Mouse (Mus musculus): ENCODE measurements around the gene Nup153. TPM values are rescaled to one million over a fixed set of nuclear protein-coding genes. Genes with fewer than 3 reads are reported as not detected.

Nup153 gene
- polyA plus RNA-seq, 1 experiment from 2014 or later, result 7.0 TPM

GRCm38 (mm10) chr13:46715976-46716639 lies 11.6 kb downstream of the Nup153 start:
- no peak for DNase-seq (ENCODE audit: low spot score)
- TF ChIP-seq EP300 (optimal IDR thresholded peaks at IDR 0.05) (no peak), CTCF (IDR thresholded peaks at IDR 0.05; ENCODE audit: low read depth) (no peak)
- Histone ChIP-seq H3K27me3 (ENCODE audit: control insufficient read depth, insufficient read depth, low read length) (no peaks in the 10 kb centered on the region), H3K9me3 (ENCODE audit: control insufficient read depth, low read length) (no peaks in the 10 kb centered on the region), H3K4me1 (replicated peaks; ENCODE audit: control insufficient read depth, insufficient read depth) (no peaks in the 10 kb centered on the region), H3K27ac (replicated peaks) (no peak overlapping the region), H3K9ac (ENCODE audit: low read length) (no peak overlapping the region), H3K4me2 (replicated peaks; ENCODE audit: low read depth) (no peak overlapping the region), H3K4me3 (ENCODE audit: low read depth, low read length) (no peak overlapping the region), H3K36me3 (ENCODE audit: control insufficient read depth, insufficient read depth, low read length) (no peaks in the 10 kb centered on the region)
- WGBS, result 68% methylated on average over 3 of the region's 3 CpGs
- no peak for ATAC-seq (ENCODE audit: low FRiP score, low TSS enrichment)

- TF ChIP-seq CTCF (IDR thresholded peaks at IDR 0.05; ENCODE audit: low read depth), result no peak
- no peak for TF ChIP-seq EP300 (optimal IDR thresholded peaks at IDR 0.05)
- Histone ChIP-seq H3K9ac (ENCODE audit: low read length) (no peak overlapping the region), H3K4me3 (ENCODE audit: low read depth, low read length) (no peak overlapping the region), H3K27me3 (ENCODE audit: control insufficient read depth, insufficient read depth, low read length) (no peaks in the 10 kb centered on the region), H3K4me1 (replicated peaks; ENCODE audit: control insufficient read depth, insufficient read depth) (no peaks in the 10 kb centered on the region), H3K9me3 (ENCODE audit: control insufficient read depth, low read length) (no peaks in the 10 kb centered on the region), H3K4me2 (replicated peaks; ENCODE audit: low read depth) (no peak overlapping the region), H3K36me3 (ENCODE audit: control insufficient read depth, insufficient read depth, low read length) (peaks cover 2% of the 10 kb centered on the region; the same call in 1 of the 2 replicates), H3K27ac (replicated peaks) (no peak overlapping the region)
- ATAC-seq (ENCODE audit: low FRiP score, low TSS enrichment) (no peak), DNase-seq (ENCODE audit: low spot score) (no peak)
- WGBS, result 92% methylated on average over 5 of the region's 5 CpGs
Measured at GRCm38 (mm10) chr13:46713486-46713885, 14.3 kb downstream of the Nup153 start.

- Histone ChIP-seq H3K27me3 (ENCODE audit: control insufficient read depth, insufficient read depth, low read length) (no peaks in the 10 kb centered on the region), H3K27ac (replicated peaks) (no peak overlapping the region), H3K36me3 (ENCODE audit: control insufficient read depth, insufficient read depth, low read length) (no peaks in the 10 kb centered on the region), H3K9me3 (ENCODE audit: control insufficient read depth, low read length) (no peaks in the 10 kb centered on the region), H3K9ac (ENCODE audit: low read length) (no peak overlapping the region), H3K4me3 (ENCODE audit: low read depth, low read length) (no peak overlapping the region), H3K4me1 (replicated peaks; ENCODE audit: control insufficient read depth, insufficient read depth) (no peaks in the 10 kb centered on the region), H3K4me2 (replicated peaks; ENCODE audit: low read depth) (no peak overlapping the region)
- TF ChIP-seq CTCF (IDR thresholded peaks at IDR 0.05; ENCODE audit: low read depth) (peak; percentile 54), EP300 (optimal IDR thresholded peaks at IDR 0.05) (no peak)
- 85% methylated on average over 5 of the region's 5 CpGs for WGBS
- no peak for DNase-seq (ENCODE audit: low spot score)
- no peak for ATAC-seq (ENCODE audit: low FRiP score, low TSS enrichment)
Measured at GRCm38 (mm10) chr13:46703138-46703537, 24.6 kb downstream of the Nup153 start.

- whole genome bisulfite sequencing, result 88% methylated on average over 2 of the region's 2 CpGs
- no peaks in the 10 kb centered on the region for H3K9me3 ChIP-seq (ENCODE audit: control insufficient read depth, low read length)
- DNase-seq (ENCODE audit: low spot score) (no peak), ATAC-seq (ENCODE audit: low FRiP score, low TSS enrichment) (no peak)
- TF ChIP-seq CTCF (IDR thresholded peaks at IDR 0.05; ENCODE audit: low read depth), result no peak
- TF ChIP-seq EP300 (optimal IDR thresholded peaks at IDR 0.05), result no peak
- no peak overlapping the region for H3K4me2 ChIP-seq (replicated peaks; ENCODE audit: low read depth)
- H3K4me3 ChIP-seq (ENCODE audit: low read depth, low read length), result no peak overlapping the region
- H3K27ac ChIP-seq (replicated peaks), result no peak overlapping the region
- H3K4me1 ChIP-seq (replicated peaks; ENCODE audit: control insufficient read depth, insufficient read depth), result no peaks in the 10 kb centered on the region
- H3K36me3 ChIP-seq (ENCODE audit: control insufficient read depth, insufficient read depth, low read length), result 0 out of 2 replicates have a peak, but pooled peaks cover 3% of the 10 kb centered on the region
- H3K9ac ChIP-seq (ENCODE audit: low read length), result no peak overlapping the region
- H3K27me3 ChIP-seq (ENCODE audit: control insufficient read depth, insufficient read depth, low read length), result no peaks in the 10 kb centered on the region
Measured at GRCm38 (mm10) chr13:46701486-46701885, 26.3 kb downstream of the Nup153 start.

GRCm38 (mm10) chr13:46699372-46699771 lies 28.4 kb downstream of the Nup153 start:
- Histone ChIP-seq H3K36me3 (ENCODE audit: control insufficient read depth, insufficient read depth, low read length) (0 out of 2 replicates have a peak, but pooled peaks cover 3% of the 10 kb centered on the region), H3K4me3 (ENCODE audit: low read depth, low read length) (no peak overlapping the region), H3K4me1 (replicated peaks; ENCODE audit: control insufficient read depth, insufficient read depth) (no peaks in the 10 kb centered on the region), H3K27me3 (ENCODE audit: control insufficient read depth, insufficient read depth, low read length) (no peaks in the 10 kb centered on the region), H3K9ac (ENCODE audit: low read length) (no peak overlapping the region), H3K4me2 (replicated peaks; ENCODE audit: low read depth) (no peak overlapping the region), H3K9me3 (ENCODE audit: control insufficient read depth, low read length) (no peaks in the 10 kb centered on the region), H3K27ac (replicated peaks) (no peak overlapping the region)
- DNase-seq (ENCODE audit: low spot score), result no peak
- 75% methylated on average over 1 of the region's 1 CpGs for WGBS
- no peak for TF ChIP-seq CTCF (IDR thresholded peaks at IDR 0.05; ENCODE audit: low read depth)
- no peak for TF ChIP-seq EP300 (optimal IDR thresholded peaks at IDR 0.05)
- no peak for ATAC-seq (ENCODE audit: low FRiP score, low TSS enrichment)

- Histone ChIP-seq H3K27ac (replicated peaks) (no peak overlapping the region), H3K27me3 (ENCODE audit: control insufficient read depth, insufficient read depth, low read length) (no peaks in the 10 kb centered on the region), H3K9me3 (ENCODE audit: control insufficient read depth, low read length) (no peaks in the 10 kb centered on the region), H3K4me1 (replicated peaks; ENCODE audit: control insufficient read depth, insufficient read depth) (no peaks in the 10 kb centered on the region), H3K4me2 (replicated peaks; ENCODE audit: low read depth) (no peak overlapping the region), H3K9ac (ENCODE audit: low read length) (no peak overlapping the region), H3K4me3 (ENCODE audit: low read depth, low read length) (no peak overlapping the region), H3K36me3 (ENCODE audit: control insufficient read depth, insufficient read depth, low read length) (0 out of 2 replicates have a peak, but pooled peaks cover 6% of the 10 kb centered on the region)
- peak; percentile 14 for DNase-seq (ENCODE audit: low spot score)
- 63% methylated on average over 2 of the region's 2 CpGs for WGBS
- TF ChIP-seq CTCF (IDR thresholded peaks at IDR 0.05; ENCODE audit: low read depth), result no peak
- no peak for TF ChIP-seq EP300 (optimal IDR thresholded peaks at IDR 0.05)
- ATAC-seq (ENCODE audit: low FRiP score, low TSS enrichment), result no peak
Measured at GRCm38 (mm10) chr13:46696788-46697187, 31.0 kb downstream of the Nup153 start.
